Mouse (Mus musculus): Measurements from ENCODE around the gene Mgat3. TPM values are rescaled to one million over a fixed set of nuclear protein-coding genes. Genes with fewer than 3 reads are reported as not detected.

The Mgat3 gene
- polyA plus RNA-seq, 1 experiment from 2014 or later = 8.6 TPM

- DNase-seq (ENCODE audit: low spot score) = no peak
Measured at GRCm38 (mm10) chr15:80155707-80156106, 17.8 kb upstream of the Mgat3 start.

GRCm38 (mm10) chr15:80157197-80157943, 16.2 kb upstream of the Mgat3 start:
- Histone ChIP-seq H3K4me3 (no peak overlapping the region), H3K27me3 (ENCODE audit: insufficient read depth, poor library complexity, severe bottlenecking) (no peaks in the 10 kb centered on the region), H3K4me1 (replicated peaks) (peaks cover 49% of the 10 kb centered on the region), H3K36me3 (peaks cover 100% of the 10 kb centered on the region), H3K27ac (peak overlapping the region; percentile 23; the same call in 1 of the 2 replicates), H3K9me3 (no peaks in the 10 kb centered on the region)
- 94% methylated on average over 22 of the region's 22 CpGs for WGBS
- no peak for DNase-seq (ENCODE audit: low spot score)

More at GRCm38 (mm10) chr15:80155707-80156106, 17.8 kb upstream of the Mgat3 start:
- Histone ChIP-seq H3K27ac (no peak overlapping the region), H3K36me3 (peaks cover 100% of the 10 kb centered on the region), H3K27me3 (ENCODE audit: insufficient read depth, poor library complexity, severe bottlenecking) (no peaks in the 10 kb centered on the region), H3K9me3 (no peaks in the 10 kb centered on the region), H3K4me1 (replicated peaks) (peaks cover 40% of the 10 kb centered on the region), H3K4me3 (no peak overlapping the region)
- 94% methylated on average over 8 of the region's 8 CpGs for WGBS

- WGBS = 64% methylated on average over 5 of the region's 5 CpGs
- H3K27ac ChIP-seq = peak overlapping the region; percentile 78
- H3K9me3 ChIP-seq = no peaks in the 10 kb centered on the region
- H3K27me3 ChIP-seq (ENCODE audit: insufficient read depth, poor library complexity, severe bottlenecking) = no peaks in the 10 kb centered on the region
- no peak overlapping the region for H3K4me3 ChIP-seq
- no peak for DNase-seq (ENCODE audit: low spot score)
- peaks cover 99% of the 10 kb centered on the region for H3K36me3 ChIP-seq
- peaks cover 51% of the 10 kb centered on the region for H3K4me1 ChIP-seq (replicated peaks)
Measured at GRCm38 (mm10) chr15:80158001-80158706, 15.4 kb upstream of the Mgat3 start.

GRCm38 (mm10) chr15:80158707-80159090, 14.8 kb upstream of the Mgat3 start:
- WGBS = 47% methylated on average over 4 of the region's 4 CpGs
- DNase-seq (ENCODE audit: low spot score) = no peak
- H3K9me3 ChIP-seq = no peaks in the 10 kb centered on the region
- peak overlapping the region; percentile 78 for H3K27ac ChIP-seq
- H3K4me3 ChIP-seq = no peak overlapping the region
- peaks cover 55% of the 10 kb centered on the region for H3K4me1 ChIP-seq (replicated peaks)
- H3K27me3 ChIP-seq (ENCODE audit: insufficient read depth, poor library complexity, severe bottlenecking) = no peaks in the 10 kb centered on the region
- H3K36me3 ChIP-seq = peaks cover 99% of the 10 kb centered on the region

GRCm38 (mm10) chr15:80159286-80159901, 14.1 kb upstream of the Mgat3 start:
- H3K36me3 ChIP-seq = peaks cover 93% of the 10 kb centered on the region

GRCm38 (mm10) chr15:80160223-80160622, 13.3 kb upstream of the Mgat3 start:
- no peak overlapping the region for H3K4me3 ChIP-seq
- peak overlapping the region; percentile 78 for H3K27ac ChIP-seq
- no peak for DNase-seq (ENCODE audit: low spot score)
- no peaks in the 10 kb centered on the region for H3K9me3 ChIP-seq
- H3K4me1 ChIP-seq (replicated peaks) = peaks cover 57% of the 10 kb centered on the region
- 89% methylated on average over 13 of the region's 13 CpGs for WGBS
- H3K36me3 ChIP-seq = peaks cover 85% of the 10 kb centered on the region
- no peaks in the 10 kb centered on the region for H3K27me3 ChIP-seq (ENCODE audit: insufficient read depth, poor library complexity, severe bottlenecking)

More at GRCm38 (mm10) chr15:80159286-80159901, 14.1 kb upstream of the Mgat3 start:
- Histone ChIP-seq H3K4me3 (no peak overlapping the region), H3K9me3 (no peaks in the 10 kb centered on the region), H3K27ac (peak overlapping the region; percentile 78), H3K4me1 (replicated peaks) (peaks cover 55% of the 10 kb centered on the region), H3K27me3 (ENCODE audit: insufficient read depth, poor library complexity, severe bottlenecking) (no peaks in the 10 kb centered on the region)
- DNase-seq (ENCODE audit: low spot score) = peak; percentile 67
- 44% methylated on average over 8 of the region's 8 CpGs for WGBS

GRCm38 (mm10) chr15:80160726-80161125, 12.8 kb upstream of the Mgat3 start:
- H3K27ac ChIP-seq = peak overlapping the region; percentile 78
- no peak for DNase-seq (ENCODE audit: low spot score)
- peaks cover 59% of the 10 kb centered on the region for H3K4me1 ChIP-seq (replicated peaks)
- H3K27me3 ChIP-seq (ENCODE audit: insufficient read depth, poor library complexity, severe bottlenecking) = no peaks in the 10 kb centered on the region
- no peaks in the 10 kb centered on the region for H3K9me3 ChIP-seq
- no peak overlapping the region for H3K4me3 ChIP-seq
- peaks cover 80% of the 10 kb centered on the region for H3K36me3 ChIP-seq
- WGBS = 86% methylated on average over 4 of the region's 4 CpGs

- Histone ChIP-seq H3K27me3 (ENCODE audit: insufficient read depth, poor library complexity, severe bottlenecking) (no peaks in the 10 kb centered on the region), H3K9me3 (no peaks in the 10 kb centered on the region), H3K27ac (peak overlapping the region; percentile 43; the same call in 1 of the 2 replicates), H3K4me3 (no peak overlapping the region), H3K4me1 (replicated peaks) (peaks cover 59% of the 10 kb centered on the region), H3K36me3 (peaks cover 75% of the 10 kb centered on the region)
- DNase-seq (ENCODE audit: low spot score) = no peak
- WGBS = 94% methylated on average over 3 of the region's 3 CpGs
Measured at GRCm38 (mm10) chr15:80161199-80161598, 12.3 kb upstream of the Mgat3 start.

GRCm38 (mm10) chr15:80162401-80162964, 11.0 kb upstream of the Mgat3 start:
- Histone ChIP-seq H3K4me3 (no peak overlapping the region), H3K27ac (0 out of 2 replicates have a peak overlapping the region, but pooled peaks have one; percentile 8), H3K36me3 (peaks cover 62% of the 10 kb centered on the region), H3K27me3 (ENCODE audit: insufficient read depth, poor library complexity, severe bottlenecking) (no peaks in the 10 kb centered on the region), H3K9me3 (no peaks in the 10 kb centered on the region), H3K4me1 (replicated peaks) (peaks cover 56% of the 10 kb centered on the region)
- 82% methylated on average over 4 of the region's 4 CpGs for WGBS
- no peak for DNase-seq (ENCODE audit: low spot score)

- 76% methylated on average over 11 of the region's 11 CpGs for WGBS
- H3K27ac ChIP-seq = no peak overlapping the region
- peaks cover 48% of the 10 kb centered on the region for H3K4me1 ChIP-seq (replicated peaks)
- H3K36me3 ChIP-seq = peaks cover 55% of the 10 kb centered on the region
- no peak for DNase-seq (ENCODE audit: low spot score)
- H3K27me3 ChIP-seq (ENCODE audit: insufficient read depth, poor library complexity, severe bottlenecking) = no peaks in the 10 kb centered on the region
- H3K4me3 ChIP-seq = no peak overlapping the region
- H3K9me3 ChIP-seq = no peaks in the 10 kb centered on the region
Measured at GRCm38 (mm10) chr15:80163274-80163673, 10.2 kb upstream of the Mgat3 start.

- no peak overlapping the region for H3K4me3 ChIP-seq
- H3K27me3 ChIP-seq (ENCODE audit: insufficient read depth, poor library complexity, severe bottlenecking) = no peaks in the 10 kb centered on the region
- DNase-seq (ENCODE audit: low spot score) = no peak
- peaks cover 43% of the 10 kb centered on the region for H3K4me1 ChIP-seq (replicated peaks)
- 84% methylated on average over 4 of the region's 4 CpGs for WGBS
- H3K27ac ChIP-seq = no peak overlapping the region
- no peaks in the 10 kb centered on the region for H3K9me3 ChIP-seq
- H3K36me3 ChIP-seq = peaks cover 50% of the 10 kb centered on the region
Measured at GRCm38 (mm10) chr15:80163716-80164115, 9.8 kb upstream of the Mgat3 start.

- Histone ChIP-seq H3K27me3 (ENCODE audit: insufficient read depth, poor library complexity, severe bottlenecking) (peaks cover 6% of the 10 kb centered on the region; the same call in 1 of the 2 replicates), H3K36me3 (peaks cover 33% of the 10 kb centered on the region), H3K4me1 (replicated peaks) (peaks cover 33% of the 10 kb centered on the region), H3K4me3 (no peak overlapping the region), H3K9me3 (no peaks in the 10 kb centered on the region), H3K27ac (no peak overlapping the region)
- WGBS = 65% methylated on average over 5 of the region's 5 CpGs
- no peak for DNase-seq (ENCODE audit: low spot score)
Measured at GRCm38 (mm10) chr15:80165396-80165795, 8.1 kb upstream of the Mgat3 start.
